Mouse (Mus musculus): ENCODE data around the gene Pkmyt1. TPM values are rescaled to one million over a fixed set of nuclear protein-coding genes. Genes with fewer than 3 reads are reported as not detected.
A peak's percentile ranks its signal among the peaks of the same experiment; 100 is the strongest.

The Pkmyt1 gene
- polyA plus RNA-seq, 1 experiment = 11.5 TPM

DNA sequence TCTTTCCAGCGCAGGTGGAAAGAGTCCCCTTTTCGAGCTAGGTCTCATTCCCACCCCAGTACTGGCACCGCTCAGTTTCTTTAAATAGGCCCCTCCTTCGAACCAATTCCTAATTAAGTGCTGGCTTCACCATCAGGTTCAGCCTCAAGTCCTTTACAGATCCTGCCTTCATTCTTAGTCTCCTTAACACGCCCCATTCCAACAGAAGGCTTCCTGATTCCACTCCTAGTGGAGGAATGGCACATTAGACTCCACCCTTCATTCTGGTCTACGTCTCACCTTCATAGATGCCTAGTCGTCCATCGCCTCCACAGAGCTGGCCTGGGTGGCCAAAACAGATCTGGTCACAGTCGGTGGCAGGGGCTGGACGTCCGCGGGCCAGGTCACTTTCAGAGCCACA is 16.8 kb downstream of the Pkmyt1 start:
- Histone ChIP-seq H3K27me3 (ENCODE audit: control insufficient read depth, insufficient read depth, insufficient read length) (peaks cover 38% of the 10 kb centered on the region), H3ac (ENCODE audit: control insufficient read depth, insufficient read length) (no peak overlapping the region), H3K79me2 (ENCODE audit: control insufficient read depth, insufficient read depth) (no peaks in the 10 kb centered on the region), H3K4me3 (no peak overlapping the region), H3K36me3 (ENCODE audit: control insufficient read depth, insufficient read depth) (no peaks in the 10 kb centered on the region), H3K4me2 (ENCODE audit: low read depth) (no peak overlapping the region)
- TF ChIP-seq MAX (IDR thresholded peaks at IDR 0.05; ENCODE audit: low read depth) (no peak), MYOD1 (IDR thresholded peaks at IDR 0.05; ENCODE audit: control insufficient read depth in 1 of 3, insufficient read length in 2 of 3, low read depth in 2 of 3) (no peak), USF1 (IDR thresholded peaks at IDR 0.05; ENCODE audit: low read depth) (no peak), POLR2AphosphoS2 (IDR thresholded peaks at IDR 0.05; ENCODE audit: insufficient read length, low read depth) (no peak), REST (IDR thresholded peaks at IDR 0.05; ENCODE audit: insufficient read depth, insufficient read length) (no peak), MYOG (IDR thresholded peaks at IDR 0.05; ENCODE audit: control insufficient read depth in 1 of 3, insufficient read depth in 1 of 3, insufficient read length in 2 of 3, low read depth in 2 of 3) (no peak), SRF (IDR thresholded peaks at IDR 0.05; ENCODE audit: control insufficient read depth, insufficient read length, low read depth) (no peak), POLR2A (IDR thresholded peaks at IDR 0.05; ENCODE audit: insufficient read length, low read depth) (no peak), TCF3 (IDR thresholded peaks at IDR 0.05; ENCODE audit: insufficient read length, low read depth) (no peak), TCF12 (IDR thresholded peaks at IDR 0.05; ENCODE audit: insufficient read depth, poor library complexity, severe bottlenecking) (no peak), E2F4 (IDR thresholded peaks at IDR 0.05; ENCODE audit: insufficient read depth) (no peak)

DNA sequence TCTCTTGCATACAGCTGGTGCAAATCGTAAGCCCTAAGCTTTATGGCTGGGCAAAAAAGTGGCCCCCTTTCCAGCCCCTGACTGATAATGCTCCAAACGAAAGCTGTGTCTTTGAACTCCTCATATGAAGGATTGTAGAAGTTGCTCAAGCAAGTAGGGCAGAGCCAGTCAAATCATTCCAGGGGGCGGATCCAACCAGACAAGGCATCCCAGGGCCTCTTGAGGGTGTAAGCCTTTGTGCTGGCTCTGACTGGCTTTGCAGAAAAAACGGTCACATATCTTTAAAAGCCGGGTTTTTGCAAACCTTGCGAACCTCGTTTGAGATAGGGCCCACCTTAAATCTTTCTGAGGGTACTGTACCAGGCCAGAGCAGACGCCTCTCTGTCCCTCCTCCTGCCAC is 17.9 kb downstream of the Pkmyt1 start:
- Histone ChIP-seq H3K36me3 (ENCODE audit: control insufficient read depth, insufficient read depth) (no peaks in the 10 kb centered on the region), H3K4me3 (no peak overlapping the region), H3K27me3 (ENCODE audit: control insufficient read depth, insufficient read depth, insufficient read length) (peaks cover 38% of the 10 kb centered on the region), H3K79me2 (ENCODE audit: control insufficient read depth, insufficient read depth) (no peaks in the 10 kb centered on the region), H3K4me2 (ENCODE audit: low read depth) (no peak overlapping the region), H3ac (ENCODE audit: control insufficient read depth, insufficient read length) (no peak overlapping the region)
- TF ChIP-seq POLR2A (IDR thresholded peaks at IDR 0.05; ENCODE audit: insufficient read length, low read depth) (no peak), POLR2AphosphoS2 (IDR thresholded peaks at IDR 0.05; ENCODE audit: insufficient read length, low read depth) (no peak), CEBPB (IDR thresholded peaks at IDR 0.05; ENCODE audit: insufficient read depth, poor library complexity, severe bottlenecking) (no peak), TCF3 (IDR thresholded peaks at IDR 0.05; ENCODE audit: insufficient read length, low read depth) (no peak)

DNA sequence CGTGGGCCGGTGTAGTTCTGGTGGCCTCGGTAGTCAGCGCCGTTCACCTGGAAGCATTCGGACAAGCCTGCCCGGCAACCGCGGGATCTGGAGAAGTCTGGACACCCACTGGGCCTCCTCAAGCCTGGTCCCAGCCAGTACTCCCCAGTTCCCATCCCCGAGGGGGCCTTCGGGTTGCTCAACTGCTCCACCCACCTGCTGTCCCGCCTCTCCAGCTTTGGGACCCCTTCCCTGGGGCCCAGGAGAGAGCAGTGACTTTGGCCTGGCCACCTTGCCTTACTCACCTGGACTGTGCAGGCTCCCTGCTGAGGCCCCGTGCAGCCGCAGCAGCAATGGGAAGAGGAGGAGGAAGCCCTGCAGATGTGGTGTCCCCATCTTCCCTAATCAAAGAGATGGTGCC is 18.5 kb downstream of the Pkmyt1 start:
- H3K36me3 ChIP-seq (ENCODE audit: control insufficient read depth, insufficient read depth) = no peaks in the 10 kb centered on the region
- TF ChIP-seq TCF3 (IDR thresholded peaks at IDR 0.05; ENCODE audit: insufficient read length, low read depth) (no peak), REST (IDR thresholded peaks at IDR 0.05; ENCODE audit: insufficient read depth, insufficient read length) (no peak), MYOD1 (IDR thresholded peaks at IDR 0.05; ENCODE audit: control insufficient read depth in 1 of 3, insufficient read length in 2 of 3, low read depth in 2 of 3) (no peak), POLR2A (IDR thresholded peaks at IDR 0.05; ENCODE audit: insufficient read length, low read depth) (no peak), SRF (IDR thresholded peaks at IDR 0.05; ENCODE audit: control insufficient read depth, insufficient read length, low read depth) (no peak)
- no peak overlapping the region for H3K4me2 ChIP-seq (ENCODE audit: low read depth)
- H3K27me3 ChIP-seq (ENCODE audit: control insufficient read depth, insufficient read depth, insufficient read length) = peaks cover 38% of the 10 kb centered on the region
- no peaks in the 10 kb centered on the region for H3K79me2 ChIP-seq (ENCODE audit: control insufficient read depth, insufficient read depth)
- no peak overlapping the region for H3K4me3 ChIP-seq
- no peak overlapping the region for H3ac ChIP-seq (ENCODE audit: control insufficient read depth, insufficient read length)

DNA sequence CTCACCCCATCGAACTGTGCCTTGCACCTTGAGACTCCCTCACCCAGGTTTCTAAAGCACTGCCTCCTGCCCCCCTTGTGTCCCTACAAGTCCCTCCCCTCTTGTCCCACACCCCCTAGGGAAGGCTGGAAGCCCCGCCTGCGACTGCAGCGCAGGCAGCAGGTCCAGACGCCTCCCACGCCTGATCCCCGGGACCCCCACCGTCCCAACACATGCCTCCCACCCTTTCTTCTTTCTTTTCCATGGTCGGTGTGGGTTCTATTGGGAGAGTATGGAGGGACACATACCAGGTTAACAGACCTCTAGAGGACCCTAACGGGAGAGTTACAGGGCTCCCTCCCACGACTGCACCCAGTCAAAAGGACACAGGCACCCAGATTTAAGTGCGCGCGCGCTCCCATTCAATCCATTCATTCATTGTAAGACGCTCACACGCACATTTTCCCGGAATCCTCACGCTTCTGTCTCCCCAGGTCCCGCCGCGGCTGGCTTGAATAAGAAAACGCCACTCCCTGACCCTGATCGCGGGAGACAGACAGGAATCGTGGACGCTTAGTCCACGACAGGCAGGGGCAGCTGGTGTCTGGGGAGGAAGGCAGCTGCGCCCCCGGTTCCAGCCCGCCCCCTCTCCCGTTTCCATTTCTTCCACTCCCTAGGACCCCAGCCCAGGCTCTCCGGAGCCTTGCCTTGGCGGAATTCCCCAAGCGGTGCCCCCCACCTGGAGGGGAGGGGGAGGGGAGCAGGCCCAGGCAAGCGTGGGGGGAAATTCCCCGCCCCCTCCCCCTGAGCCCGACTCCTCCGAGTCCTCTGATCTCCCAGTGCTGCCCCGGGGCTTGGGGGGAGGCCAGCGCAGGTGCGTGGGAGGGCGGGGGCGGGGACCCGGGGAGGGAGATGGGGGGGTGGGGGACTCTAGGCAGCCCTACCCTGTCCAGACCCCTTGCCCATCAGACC is 19.4 kb downstream of the Pkmyt1 start, which contains the start of gene Kremen2:
TSS of gene Kremen2 (minus strand) at position 533 of the 951 bp plus-strand sequence.
- H3K79me2 ChIP-seq (ENCODE audit: control insufficient read depth, insufficient read depth) = no peaks in the 10 kb centered on the region

More for the DNA sequence above, 19.4 kb downstream of the Pkmyt1 start, which contains the start of gene Kremen2:
- no peak within 1 kb of the TSS for H3ac ChIP-seq (ENCODE audit: control insufficient read depth, insufficient read length)
- H3K4me2 ChIP-seq (ENCODE audit: low read depth) = peak within 1 kb of the TSS; percentile 51
- H3K4me3 ChIP-seq = no peak within 1 kb of the TSS
- TF ChIP-seq POLR2A (IDR thresholded peaks at IDR 0.05; ENCODE audit: insufficient read length, low read depth) = no peak
- TF ChIP-seq REST (IDR thresholded peaks at IDR 0.05; ENCODE audit: insufficient read depth, insufficient read length) = no peak
- TF ChIP-seq E2F4 (IDR thresholded peaks at IDR 0.05; ENCODE audit: insufficient read depth) = no peak
- TF ChIP-seq MAX (IDR thresholded peaks at IDR 0.05; ENCODE audit: low read depth) = no peak
- TF ChIP-seq TCF3 (IDR thresholded peaks at IDR 0.05; ENCODE audit: insufficient read length, low read depth) = peak; percentile 21
- no peak for TF ChIP-seq SRF (IDR thresholded peaks at IDR 0.05; ENCODE audit: control insufficient read depth, insufficient read length, low read depth)
- TF ChIP-seq USF1 (IDR thresholded peaks at IDR 0.05; ENCODE audit: low read depth) = no peak
- TF ChIP-seq TCF12 (IDR thresholded peaks at IDR 0.05; ENCODE audit: insufficient read depth, poor library complexity, severe bottlenecking) = no peak
- no peak for TF ChIP-seq CEBPB (IDR thresholded peaks at IDR 0.05; ENCODE audit: insufficient read depth, poor library complexity, severe bottlenecking)
- no peak for TF ChIP-seq POLR2AphosphoS2 (IDR thresholded peaks at IDR 0.05; ENCODE audit: insufficient read length, low read depth)
- TF ChIP-seq MYOD1 (IDR thresholded peaks at IDR 0.05; ENCODE audit: control insufficient read depth in 1 of 3, insufficient read length in 2 of 3, low read depth in 2 of 3) = peak in 2 of 3 experiments; percentile 92 to 95
- TF ChIP-seq MYOG (IDR thresholded peaks at IDR 0.05; ENCODE audit: control insufficient read depth in 1 of 3, insufficient read depth in 1 of 3, insufficient read length in 2 of 3, low read depth in 2 of 3) = peak in 2 of 3 experiments; percentile 63 to 74
- no peaks in the 10 kb centered on the region for H3K36me3 ChIP-seq (ENCODE audit: control insufficient read depth, insufficient read depth)
- peaks cover 38% of the 10 kb centered on the region for H3K27me3 ChIP-seq (ENCODE audit: control insufficient read depth, insufficient read depth, insufficient read length)

All from myocyte (in vitro differentiated cells).